Mouse (Mus musculus): ENCODE data around the gene Traf2. TPM values are rescaled to one million over a fixed set of nuclear protein-coding genes. Genes with fewer than 3 reads are reported as not detected.

Traf2 gene
- polyA plus RNA-seq, 1 experiment from 2014 or later, result 16.6 TPM

DNA sequence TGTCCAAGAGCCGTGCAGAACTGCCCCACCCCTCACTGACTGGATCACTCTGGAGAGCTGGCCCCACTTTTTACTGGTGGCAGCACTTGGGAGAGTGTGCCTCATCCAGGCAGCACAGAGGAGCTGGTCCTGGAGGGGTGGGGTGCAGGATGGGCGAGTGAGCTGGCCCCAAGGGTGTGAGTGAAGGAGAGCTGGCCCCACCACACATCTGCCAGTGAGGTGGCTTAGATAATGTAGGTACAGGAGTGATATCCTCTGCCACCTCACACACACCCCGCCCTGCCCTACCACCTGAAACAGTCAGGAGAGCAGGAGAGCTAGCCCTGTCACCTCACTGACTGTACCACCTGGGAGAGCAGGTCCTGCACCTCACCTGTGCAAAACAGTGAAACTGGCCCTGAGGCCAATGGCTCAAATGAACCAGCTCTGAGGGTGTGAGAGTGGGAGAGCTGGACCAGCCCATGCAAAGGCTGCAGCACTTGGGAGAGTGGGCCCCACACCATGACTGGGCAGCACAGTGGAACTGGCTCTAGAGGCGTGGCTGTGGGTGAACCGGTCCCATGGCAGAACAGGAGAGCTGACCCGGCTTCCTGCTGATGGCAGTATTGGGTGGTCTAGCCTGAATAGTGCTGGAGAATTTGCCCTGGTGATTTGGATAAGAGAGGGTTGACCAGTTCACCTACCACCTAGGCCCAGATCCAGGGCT, 58.6 kb downstream of the Traf2 start:
- H3K4me2 ChIP-seq, result peak overlapping the region; percentile 32

DNA sequence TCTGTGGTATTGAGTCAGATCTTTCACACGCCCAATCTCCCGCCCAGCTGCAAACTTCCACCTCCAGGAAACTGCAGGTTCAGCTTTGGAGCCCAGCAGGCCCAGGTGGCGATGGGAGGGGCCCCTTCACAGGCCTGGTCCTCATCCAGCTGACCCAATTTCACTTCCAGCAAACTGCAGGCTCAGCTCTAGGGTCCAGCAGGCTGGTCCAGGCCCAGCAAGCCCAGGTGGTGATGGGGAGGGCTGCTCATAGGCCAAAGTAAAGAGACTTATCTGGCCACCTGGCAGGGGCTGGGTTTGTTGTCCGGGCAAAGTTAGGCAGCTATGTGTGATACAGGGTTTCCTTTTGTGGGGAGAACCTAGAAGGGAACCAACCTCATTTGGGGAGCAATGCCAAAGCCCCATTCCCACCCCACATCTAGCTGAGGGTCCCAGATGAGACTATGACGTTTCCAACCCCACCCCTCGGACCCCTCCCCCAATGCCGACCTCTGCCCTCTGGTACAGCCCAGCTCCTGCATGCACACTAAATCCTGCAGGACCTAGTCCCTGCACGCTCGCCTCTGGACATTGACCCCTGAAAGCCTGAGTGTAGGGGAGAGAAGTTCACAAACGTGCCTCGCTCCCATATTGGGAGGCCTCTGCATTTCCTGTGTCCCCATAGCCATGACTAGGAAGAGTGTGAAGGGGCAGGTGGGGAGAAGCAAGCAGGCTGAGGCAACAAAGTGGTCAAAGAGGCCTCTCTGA, 61.7 kb downstream of the Traf2 start:
- peak overlapping the region; percentile 59 for H3K27ac ChIP-seq
- H3K4me2 ChIP-seq, result no peak overlapping the region
- ATAC-seq (ENCODE audit: low read depth) (peak; percentile 65), DNase-seq (no peak)
- H3K36me3 ChIP-seq, result no peaks in the 10 kb centered on the region
- H3K9ac ChIP-seq, result no peak overlapping the region
- H3K27me3 ChIP-seq, result no peaks in the 10 kb centered on the region
- peaks cover 38% of the 10 kb centered on the region for H3K4me1 ChIP-seq (replicated peaks)
- 53% methylated on average over 11 of the region's 11 CpGs for WGBS (ENCODE audit: insufficient replicate concordance)
- no peak overlapping the region for H3K4me3 ChIP-seq (replicated peaks)
- no peaks in the 10 kb centered on the region for H3K9me3 ChIP-seq (replicated peaks)

More for the DNA sequence above, 58.6 kb downstream of the Traf2 start:
- WGBS (ENCODE audit: insufficient replicate concordance), result 56% methylated on average over 6 of the region's 6 CpGs
- Histone ChIP-seq H3K36me3 (no peaks in the 10 kb centered on the region), H3K4me1 (replicated peaks) (peaks cover 38% of the 10 kb centered on the region), H3K9me3 (replicated peaks) (no peaks in the 10 kb centered on the region), H3K9ac (no peak overlapping the region), H3K4me3 (replicated peaks) (no peak overlapping the region), H3K27me3 (no peaks in the 10 kb centered on the region), H3K27ac (0 out of 2 replicates have a peak overlapping the region, but pooled peaks have one; percentile 20)
- ATAC-seq (ENCODE audit: low read depth) (peak; percentile 77), DNase-seq (no peak)

DNA sequence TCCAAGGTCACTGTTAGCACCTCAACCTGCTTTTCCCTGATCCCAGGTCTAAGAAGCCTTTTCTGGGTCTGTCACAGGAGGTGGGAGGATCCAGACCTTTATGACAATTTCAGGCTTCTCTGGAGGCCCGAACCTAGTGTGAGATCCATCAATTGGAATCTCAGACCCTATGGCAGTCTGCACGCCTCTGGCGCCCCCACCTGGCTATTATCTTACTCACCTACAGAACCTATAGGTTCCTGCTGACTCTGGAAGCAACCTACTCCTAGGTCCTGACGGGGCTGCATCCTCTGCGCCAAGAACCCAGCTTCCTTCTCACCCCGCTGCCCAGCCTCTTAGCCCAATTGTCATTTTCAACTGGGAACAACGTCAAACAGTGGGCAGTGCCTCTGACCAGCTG, 63.8 kb downstream of the Traf2 start:
- H3K4me3 ChIP-seq (replicated peaks), result no peak overlapping the region
- no peak overlapping the region for H3K27ac ChIP-seq
- no peaks in the 10 kb centered on the region for H3K9me3 ChIP-seq (replicated peaks)
- no peaks in the 10 kb centered on the region for H3K27me3 ChIP-seq
- H3K9ac ChIP-seq, result no peak overlapping the region
- no peaks in the 10 kb centered on the region for H3K36me3 ChIP-seq
- WGBS (ENCODE audit: insufficient replicate concordance), result 13% methylated on average over 7 of the region's 7 CpGs
- peaks cover 29% of the 10 kb centered on the region for H3K4me1 ChIP-seq (replicated peaks)
- no peak for ATAC-seq (ENCODE audit: low read depth)
- peak; percentile 37 for DNase-seq
- no peak overlapping the region for H3K4me2 ChIP-seq

GRCm38 (mm10) chr2:25480541-25480940, 66.2 kb downstream of the Traf2 start:
- H3K27ac ChIP-seq, result no peak overlapping the region
- H3K9me3 ChIP-seq (replicated peaks), result no peaks in the 10 kb centered on the region
- H3K36me3 ChIP-seq, result no peaks in the 10 kb centered on the region
- 65% methylated on average over 1 of the region's 1 CpGs for WGBS (ENCODE audit: insufficient replicate concordance)
- peaks cover 8% of the 10 kb centered on the region; the same call in 1 of the 2 replicates for H3K4me1 ChIP-seq (replicated peaks)
- no peak for DNase-seq
- no peak overlapping the region for H3K4me3 ChIP-seq (replicated peaks)
- H3K27me3 ChIP-seq, result no peaks in the 10 kb centered on the region
- no peak for ATAC-seq (ENCODE audit: low read depth)
- no peak overlapping the region for H3K9ac ChIP-seq
- no peak overlapping the region for H3K4me2 ChIP-seq

- 0 out of 2 replicates have a peak, but pooled peaks cover under 1% of the 10 kb centered on the region for H3K4me1 ChIP-seq (replicated peaks)
- H3K4me2 ChIP-seq, result no peak overlapping the region
- H3K9me3 ChIP-seq (replicated peaks), result no peaks in the 10 kb centered on the region
- WGBS (ENCODE audit: insufficient replicate concordance), result 54% methylated on average over 10 of the region's 10 CpGs
- no peak overlapping the region for H3K27ac ChIP-seq
- H3K4me3 ChIP-seq (replicated peaks), result no peak overlapping the region
- no peak overlapping the region for H3K9ac ChIP-seq
- no peaks in the 10 kb centered on the region for H3K36me3 ChIP-seq
- DNase-seq, result no peak
- H3K27me3 ChIP-seq, result no peaks in the 10 kb centered on the region
- ATAC-seq (ENCODE audit: low read depth), result no peak
These were observed 67.0 kb downstream of the Traf2 start for GRCm38 (mm10) chr2:25479551-25480311.

GRCm38 (mm10) chr2:25477967-25478675, 68.6 kb downstream of the Traf2 start:
- H3K9me3 ChIP-seq (replicated peaks), result no peaks in the 10 kb centered on the region
- no peak for ATAC-seq (ENCODE audit: low read depth)
- H3K4me2 ChIP-seq, result no peak overlapping the region
- H3K36me3 ChIP-seq, result no peaks in the 10 kb centered on the region
- no peak overlapping the region for H3K4me3 ChIP-seq (replicated peaks)
- no peaks in the 10 kb centered on the region for H3K27me3 ChIP-seq
- H3K4me1 ChIP-seq (replicated peaks), result no peaks in the 10 kb centered on the region
- WGBS (ENCODE audit: insufficient replicate concordance), result 72% methylated on average over 3 of the region's 3 CpGs
- no peak for DNase-seq
- H3K9ac ChIP-seq, result no peak overlapping the region
- H3K27ac ChIP-seq, result no peak overlapping the region

DNA sequence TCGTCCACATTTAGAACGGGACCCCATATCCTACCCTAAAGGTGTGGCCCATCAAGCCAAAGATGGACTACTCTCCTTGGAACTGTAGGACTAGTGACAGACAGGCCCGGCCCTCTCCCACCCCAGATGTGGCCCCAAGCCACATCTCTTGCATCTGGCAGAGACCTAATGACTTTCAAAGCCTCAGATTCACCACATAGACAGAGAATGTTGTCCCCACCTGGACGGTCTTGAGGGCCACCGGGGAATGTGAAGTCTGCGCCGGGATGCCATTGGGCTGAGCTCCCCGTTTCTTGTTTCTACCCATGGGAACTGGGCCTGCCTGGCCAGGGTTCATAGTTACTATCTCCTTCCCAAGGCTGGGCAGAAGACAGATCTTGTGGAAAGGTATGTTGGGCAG, 69.2 kb downstream of the Traf2 start:
- ATAC-seq (ENCODE audit: low read depth) (no peak), DNase-seq (no peak)
- Histone ChIP-seq H3K27ac (no peak overlapping the region), H3K36me3 (no peaks in the 10 kb centered on the region), H3K4me3 (replicated peaks) (no peak overlapping the region), H3K4me1 (replicated peaks) (no peaks in the 10 kb centered on the region), H3K9me3 (replicated peaks) (no peaks in the 10 kb centered on the region), H3K9ac (no peak overlapping the region), H3K27me3 (no peaks in the 10 kb centered on the region), H3K4me2 (no peak overlapping the region)
- WGBS (ENCODE audit: insufficient replicate concordance), result 72% methylated on average over 8 of the region's 8 CpGs

GRCm38 (mm10) chr2:25472550-25472949, 74.2 kb downstream of the Traf2 start:
- H3K9me3 ChIP-seq (replicated peaks), result no peaks in the 10 kb centered on the region
- no peaks in the 10 kb centered on the region for H3K27me3 ChIP-seq
- DNase-seq, result no peak
- H3K9ac ChIP-seq, result no peak overlapping the region
- H3K4me2 ChIP-seq, result no peak overlapping the region
- H3K36me3 ChIP-seq, result no peaks in the 10 kb centered on the region
- H3K4me1 ChIP-seq (replicated peaks), result no peaks in the 10 kb centered on the region
- no peak overlapping the region for H3K27ac ChIP-seq
- WGBS (ENCODE audit: insufficient replicate concordance), result 61% methylated on average over 2 of the region's 2 CpGs
- no peak overlapping the region for H3K4me3 ChIP-seq (replicated peaks)
- ATAC-seq (ENCODE audit: low read depth), result no peak

DNA sequence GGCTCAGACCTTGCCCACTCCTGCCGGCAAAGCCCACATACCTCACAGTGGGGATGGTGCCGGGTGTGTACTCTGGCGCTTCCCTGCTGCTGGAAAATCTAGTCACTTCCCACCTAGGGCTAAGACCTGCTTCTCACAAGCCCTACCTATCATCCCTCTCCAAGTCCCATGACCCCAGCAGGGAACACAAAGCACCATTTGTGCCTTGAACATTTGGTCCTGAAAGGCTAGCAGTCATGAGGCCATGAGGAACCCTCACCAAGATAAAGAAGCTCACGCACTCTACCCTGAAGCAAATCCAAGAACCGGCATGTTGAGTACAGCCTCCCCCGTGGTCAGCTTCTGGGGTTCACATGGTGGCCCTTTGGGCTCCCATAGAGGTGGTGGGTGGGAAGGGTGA, 76.8 kb downstream of the Traf2 start, which contains the start of gene Ptgds:
Gene Ptgds (minus strand): TSS at position 78 of the 400 bp plus-strand sequence.
- no peaks in the 10 kb centered on the region for H3K9me3 ChIP-seq (replicated peaks)
- H3K9ac ChIP-seq, result no peak within 1 kb of the TSS
- no peaks in the 10 kb centered on the region for H3K36me3 ChIP-seq
- ATAC-seq (ENCODE audit: low read depth) (no peak), DNase-seq (no peak)
- no peak within 1 kb of the TSS for H3K4me3 ChIP-seq (replicated peaks)
- H3K27me3 ChIP-seq, result no peaks in the 10 kb centered on the region
- 57% methylated on average over 6 of the region's 6 CpGs for WGBS (ENCODE audit: insufficient replicate concordance)
- no peak within 1 kb of the TSS for H3K4me2 ChIP-seq
- H3K4me1 ChIP-seq (replicated peaks), result peaks cover 10% of the 10 kb centered on the region
- H3K27ac ChIP-seq, result no peak within 1 kb of the TSS

GRCm38 (mm10) chr2:25468962-25469915, 77.5 kb downstream of the Traf2 start:
- no peak overlapping the region for H3K4me3 ChIP-seq (replicated peaks)
- no peaks in the 10 kb centered on the region for H3K36me3 ChIP-seq
- 68% methylated on average over 10 of the region's 10 CpGs for WGBS (ENCODE audit: insufficient replicate concordance)
- peaks cover 13% of the 10 kb centered on the region for H3K4me1 ChIP-seq (replicated peaks)
- no peak for ATAC-seq (ENCODE audit: low read depth)
- H3K9ac ChIP-seq, result no peak overlapping the region
- no peaks in the 10 kb centered on the region for H3K9me3 ChIP-seq (replicated peaks)
- no peak for DNase-seq
- no peaks in the 10 kb centered on the region for H3K27me3 ChIP-seq
- no peak overlapping the region for H3K27ac ChIP-seq
- H3K4me2 ChIP-seq, result no peak overlapping the region
